Mouse (Mus musculus): ENCODE results near the gene Acin1.

Acin1 gene

GRCm38 (mm10) chr14:54686522-54687143 lies at the start of gene Acin1:
Gene Acin1, minus strand, starts transcription at chr14:54686931.
- peak; percentile 99 for DNase-seq (ENCODE audit: low read depth, low spot score)

GRCm38 (mm10) chr14:54735221-54735620 lies 48.5 kb upstream of the Acin1 start:
- DNase-seq (ENCODE audit: low read depth, low spot score): no peak

- no peak for DNase-seq (ENCODE audit: low read depth, low spot score)
Observed at GRCm38 (mm10) chr14:54734004-54734403, 47.3 kb upstream of the Acin1 start.

- no peak for DNase-seq (ENCODE audit: low read depth, low spot score)
Observed at GRCm38 (mm10) chr14:54732206-54732605, 45.5 kb upstream of the Acin1 start.

- DNase-seq (ENCODE audit: low read depth, low spot score): no peak
Observed at GRCm38 (mm10) chr14:54730305-54730704, 43.6 kb upstream of the Acin1 start.

GRCm38 (mm10) chr14:54728823-54729653 lies 42.3 kb upstream of the Acin1 start:
- DNase-seq (ENCODE audit: low read depth, low spot score): no peak

GRCm38 (mm10) chr14:54727565-54727964 lies 40.8 kb upstream of the Acin1 start:
- DNase-seq (ENCODE audit: low read depth, low spot score): no peak

GRCm38 (mm10) chr14:54724049-54724448 lies 37.3 kb upstream of the Acin1 start:
- DNase-seq (ENCODE audit: low read depth, low spot score): no peak

GRCm38 (mm10) chr14:54721711-54722110 lies 35.0 kb upstream of the Acin1 start:
- DNase-seq (ENCODE audit: low read depth, low spot score): no peak

GRCm38 (mm10) chr14:54720654-54721350 lies 34.1 kb upstream of the Acin1 start:
- DNase-seq (ENCODE audit: low read depth, low spot score): no peak

GRCm38 (mm10) chr14:54720041-54720440 lies 33.3 kb upstream of the Acin1 start:
- no peak for DNase-seq (ENCODE audit: low read depth, low spot score)

- no peak for DNase-seq (ENCODE audit: low read depth, low spot score)
Observed at GRCm38 (mm10) chr14:54715402-54715801, 28.7 kb upstream of the Acin1 start.

- DNase-seq (ENCODE audit: low read depth, low spot score): no peak
Observed at GRCm38 (mm10) chr14:54714617-54715081, 27.9 kb upstream of the Acin1 start.

GRCm38 (mm10) chr14:54714121-54714520 lies 27.4 kb upstream of the Acin1 start:
- DNase-seq (ENCODE audit: low read depth, low spot score): peak; percentile 65

GRCm38 (mm10) chr14:54712861-54713260 lies 26.1 kb upstream of the Acin1 start:
- no peak for DNase-seq (ENCODE audit: low read depth, low spot score)

GRCm38 (mm10) chr14:54712074-54712473 lies 25.3 kb upstream of the Acin1 start, which contains the start of gene Cebpe:
Gene Cebpe, minus strand, starts transcription at chr14:54712174.
- DNase-seq (ENCODE audit: low read depth, low spot score): no peak

- no peak for DNase-seq (ENCODE audit: low read depth, low spot score)
Observed at GRCm38 (mm10) chr14:54709054-54709453, 22.3 kb upstream of the Acin1 start.

GRCm38 (mm10) chr14:54706589-54707320 lies 20.0 kb upstream of the Acin1 start:
- DNase-seq (ENCODE audit: low read depth, low spot score): no peak

- no peak for DNase-seq (ENCODE audit: low read depth, low spot score)
Observed at GRCm38 (mm10) chr14:54705844-54706243, 19.1 kb upstream of the Acin1 start.

- DNase-seq (ENCODE audit: low read depth, low spot score): no peak
Observed at GRCm38 (mm10) chr14:54703207-54703606, 16.5 kb upstream of the Acin1 start.

- DNase-seq (ENCODE audit: low read depth, low spot score): peak; percentile 57
Observed at GRCm38 (mm10) chr14:54701298-54701697, 14.6 kb upstream of the Acin1 start.

- DNase-seq (ENCODE audit: low read depth, low spot score): no peak
Observed at GRCm38 (mm10) chr14:54699586-54699985, 12.9 kb upstream of the Acin1 start.
